Mouse (Mus musculus) liver, embryonic 14.5 days (tissue): Measurements from ENCODE around the gene Traf7. TPM values are rescaled to one million over a fixed set of nuclear protein-coding genes. Genes with fewer than 3 reads are reported as not detected.

ENCODE experiments used
- ATAC-seq: fragments of 200-750 bp; cut with Nextera tagmentation; 2 replicates; pipeline ENCODE4 v1.8.0; 2017; ENCODE audit warnings: moderate number of reproducible peaks, mild to moderate bottlenecking, moderate library complexity; ENCODE audit not compliant: insufficient read depth
- DNase-seq, 3 experiments: peaks; one replicate each; pipeline ENCODE4 v3.0.0-alpha.2; 2012 to 2013; ENCODE audit warnings: low read depth in 3 of 3, low spot score in 3 of 3
- H3K27ac ChIP-seq: fragments of 300-500 bp; sonication (generic); 2 replicates; pipeline ENCODE4 v1.5.1; 2014; ENCODE audit warnings: moderate library complexity, mild to moderate bottlenecking, control low read depth, inconsistent platforms
- H3K27me3 ChIP-seq: fragments of 300-500 bp; sonication (generic); 2 replicates; pipeline ENCODE4 v1.6.1; 2014; ENCODE audit warnings: mild to moderate bottlenecking, low read length, moderate library complexity; ENCODE audit not compliant: control insufficient read depth, insufficient read depth
- H3K36me3 ChIP-seq: fragments of 300-500 bp; sonication (generic); replicated peaks from 2 replicates; pipeline ENCODE4 v1.6.1; 2014; ENCODE audit warnings: low read depth; ENCODE audit not compliant: control insufficient read depth, insufficient read depth
- H3K4me1 ChIP-seq, 2 experiments: fragments of 200-500 bp in 1 of 2; fragments of 300-500 bp in 1 of 2; sonication (generic) in 1 of 2; replicated peaks; 2 replicates each; pipeline ENCODE4 v1.6.1; 2012 to 2014; ENCODE audit warnings: antibody characterized with exemption in 1 of 2, inconsistent platforms in 1 of 2, low read length in 1 of 2; ENCODE audit not compliant: control insufficient read depth in 2 of 2, insufficient read depth in 2 of 2
- H3K4me2 ChIP-seq: fragments of 300-500 bp; sonication (generic); 2 replicates; pipeline ENCODE4 v1.6.1; 2014; ENCODE audit warnings: low read depth, mild to moderate bottlenecking, control low read depth, moderate library complexity
- H3K4me3 ChIP-seq, 2 experiments: fragments of 200-500 bp in 1 of 2; fragments of 300-500 bp in 1 of 2; sonication (generic) in 1 of 2; 2 replicates each; pipeline ENCODE4 v1.5.1; 2012 to 2014; ENCODE audit warnings: low read depth in 2 of 2, low read length in 2 of 2, mild to moderate bottlenecking in 2 of 2, control low read depth in 1 of 2, inconsistent platforms in 1 of 2, moderate library complexity in 1 of 2; ENCODE audit not compliant: insufficient read depth in 1 of 2
- H3K9ac ChIP-seq: fragments of 300-500 bp; sonication (generic); replicated peaks from 2 replicates; pipeline ENCODE4 v1.6.1; 2014; ENCODE audit warnings: mild to moderate bottlenecking, control low read depth, moderate library complexity
- H3K9me3 ChIP-seq: fragments of 300-500 bp; sonication (generic); 2 replicates; pipeline ENCODE4 v1.6.1; 2016; ENCODE audit warnings: low read length, mixed read lengths; ENCODE audit not compliant: control insufficient read depth
- CTCF ChIP-seq: IDR thresholded peaks from 2 replicates; pipeline ENCODE4 v1.5.1; 2016; ENCODE audit warnings: antibody characterized with exemption, low read depth, control low read depth
- EP300 ChIP-seq: IDR thresholded peaks from 2 replicates; pipeline ENCODE4 v1.6.1; 2016; ENCODE audit warnings: antibody characterized with exemption, low read depth
- WGBS: fragments of 180-500 bp; shearing (Covaris S2); extraction: QIAGEN DNeasy Blood & Tissue Kit; methylation state at CpG from one replicate; pipeline ENCODE4 v1.1.7; 2014; ENCODE audit not compliant: insufficient replicate concordance; 5-methylcytosine and 5-hydroxymethylcytosine counted together
- polyA plus RNA-seq, 2 experiments: library from polyadenylated mRNA; depleted of rRNA in 1 of 2; stranded (reverse) in 1 of 2; unstranded in 1 of 2; fragments of >200 nt; fragmentation: Nextera tagmentation in 1 of 2; extraction: Ambion mirVana in 1 of 2; gene quantifications; 2 replicates each; pipeline versions ENCODE4 v1.2.1 to v1.2.3; 2012 to 2014

Gene Traf7
- polyA plus RNA-seq, 2 experiments, result 25.6 to 64.2 TPM

DNA sequence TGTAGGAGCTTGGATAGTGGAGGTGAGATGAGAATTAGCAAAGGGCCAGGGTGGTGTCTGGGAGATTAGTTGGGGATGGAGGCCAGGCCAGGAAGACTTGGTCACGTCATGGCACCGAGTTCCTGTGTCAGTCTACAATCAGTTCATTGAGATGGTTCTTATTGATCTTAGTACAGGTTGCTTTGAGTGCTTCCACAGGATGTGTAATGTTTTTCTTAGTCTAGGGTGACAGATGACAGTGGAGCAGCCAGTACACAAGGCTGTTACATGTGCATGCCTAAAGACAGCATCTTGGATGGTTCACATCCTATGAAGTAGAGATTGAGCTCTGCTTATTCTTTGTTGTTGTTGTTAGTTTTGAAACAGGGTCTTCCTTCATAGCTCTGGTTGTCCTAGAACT, 33.9 kb upstream of the Traf7 start:
- H3K4me2 ChIP-seq, result no peak overlapping the region
- no peaks in the 10 kb centered on the region for H3K9me3 ChIP-seq
- 78% methylated on average over 2 of the region's 2 CpGs for WGBS
- no peak for ATAC-seq
- H3K9ac ChIP-seq, result no peak overlapping the region
- H3K36me3 ChIP-seq, result no peaks in the 10 kb centered on the region
- peaks cover 0 to 9% of the 10 kb centered on the region in 2 experiments; a peak in 3 of 4 replicates for H3K4me1 ChIP-seq
- no peak overlapping the region for H3K27ac ChIP-seq
- no peaks in the 10 kb centered on the region for H3K27me3 ChIP-seq
- H3K4me3 ChIP-seq, result no peak overlapping the region
- DNase-seq, result no peak
- no peak for TF ChIP-seq EP300
- no peak for TF ChIP-seq CTCF

DNA sequence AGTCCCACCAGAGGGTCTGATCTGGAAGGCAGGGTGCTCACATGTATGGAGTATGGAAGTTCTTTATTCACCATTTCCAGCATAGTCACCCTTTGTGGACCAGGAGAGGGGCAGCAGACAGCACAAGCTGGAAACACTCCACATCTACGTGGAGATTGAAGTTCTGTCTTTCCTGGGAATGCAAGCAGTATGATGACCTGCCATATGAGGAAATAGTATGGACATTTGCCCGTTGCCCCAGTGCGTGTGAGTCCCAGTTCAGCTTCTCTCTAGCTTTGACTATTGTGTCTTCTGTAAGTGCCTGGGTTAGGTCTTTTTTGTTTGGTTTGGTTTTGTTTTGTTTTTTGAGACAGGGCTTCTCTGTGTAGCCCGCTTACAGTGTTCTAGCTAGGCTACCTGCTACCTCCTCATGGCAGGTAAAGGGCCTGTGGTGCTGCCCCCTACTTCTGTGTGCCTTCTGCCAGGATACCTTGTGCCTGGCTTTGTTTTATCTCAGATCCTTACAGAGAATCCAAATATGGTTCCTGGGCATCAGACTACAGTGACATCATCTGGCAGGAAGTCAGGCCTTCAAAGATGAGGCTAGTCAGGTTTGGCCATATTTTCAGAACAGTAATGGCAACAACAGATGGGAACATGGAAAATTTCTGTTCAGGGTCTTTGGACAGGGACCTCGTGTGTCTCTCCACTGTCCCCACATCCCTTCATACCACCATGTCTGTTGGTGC, 32.7 kb upstream of the Traf7 start:
- H3K4me3 ChIP-seq, result no peak overlapping the region
- no peaks in the 10 kb centered on the region for H3K27me3 ChIP-seq
- DNase-seq, result no peak
- H3K4me1 ChIP-seq, result peaks cover 0 to 10% of the 10 kb centered on the region in 2 experiments; a peak in 2 of 4 replicates
- no peak for TF ChIP-seq CTCF
- TF ChIP-seq EP300, result no peak
- no peaks in the 10 kb centered on the region for H3K36me3 ChIP-seq
- H3K9ac ChIP-seq, result no peak overlapping the region
- H3K9me3 ChIP-seq, result no peaks in the 10 kb centered on the region
- no peak overlapping the region for H3K27ac ChIP-seq
- ATAC-seq, result no peak
- no peak overlapping the region for H3K4me2 ChIP-seq
- WGBS, result 66% methylated on average over 5 of the region's 5 CpGs

GRCm38 (mm10) chr17:24559146-24559545, 31.4 kb upstream of the Traf7 start:
- no peak overlapping the region for H3K27ac ChIP-seq
- H3K9me3 ChIP-seq, result no peaks in the 10 kb centered on the region
- TF ChIP-seq EP300, result no peak
- TF ChIP-seq CTCF, result no peak
- H3K4me2 ChIP-seq, result no peak overlapping the region
- peaks cover 0 to 10% of the 10 kb centered on the region in 2 experiments; a peak in 2 of 4 replicates for H3K4me1 ChIP-seq
- H3K9ac ChIP-seq, result no peak overlapping the region
- no peaks in the 10 kb centered on the region for H3K36me3 ChIP-seq
- H3K27me3 ChIP-seq, result no peaks in the 10 kb centered on the region
- 63% methylated on average over 3 of the region's 3 CpGs for WGBS
- H3K4me3 ChIP-seq, result no peak overlapping the region
- ATAC-seq (no peak), DNase-seq (no peak)

DNA sequence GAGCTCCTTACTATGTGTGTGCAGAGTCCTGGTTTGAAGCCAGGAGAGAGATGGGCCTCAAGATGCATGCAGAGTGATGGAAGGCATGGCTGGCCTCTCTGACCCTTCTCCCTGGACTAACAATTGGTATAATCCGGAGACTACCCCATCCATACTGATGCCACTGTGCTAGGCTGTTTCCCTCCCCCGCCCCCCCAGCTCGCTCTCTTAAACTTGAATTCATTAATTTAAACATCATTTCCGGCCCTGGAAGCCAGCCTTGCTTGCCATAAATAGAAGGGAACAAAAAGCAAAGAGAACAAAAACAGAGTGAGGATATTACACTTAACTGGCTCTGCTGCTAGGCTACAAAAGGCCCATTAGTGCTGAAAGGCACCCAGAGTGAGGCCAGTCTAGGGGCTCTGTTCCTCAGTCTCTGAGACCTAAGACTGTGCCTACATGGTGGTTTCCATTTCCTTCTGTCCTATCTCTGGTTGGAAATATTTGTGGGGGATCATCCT, 30.9 kb upstream of the Traf7 start:
- Histone ChIP-seq H3K9me3 (no peaks in the 10 kb centered on the region), H3K4me3 (no peak overlapping the region), H3K9ac (no peak overlapping the region), H3K4me2 (no peak overlapping the region), H3K36me3 (no peaks in the 10 kb centered on the region), H3K4me1 (peaks cover 0 to 10% of the 10 kb centered on the region in 2 experiments; a peak in 2 of 4 replicates), H3K27ac (no peak overlapping the region), H3K27me3 (no peaks in the 10 kb centered on the region)
- TF ChIP-seq EP300 (no peak), CTCF (no peak)
- no peak for DNase-seq
- ATAC-seq, result no peak
- WGBS, result 48% methylated on average over 4 of the region's 4 CpGs

DNA sequence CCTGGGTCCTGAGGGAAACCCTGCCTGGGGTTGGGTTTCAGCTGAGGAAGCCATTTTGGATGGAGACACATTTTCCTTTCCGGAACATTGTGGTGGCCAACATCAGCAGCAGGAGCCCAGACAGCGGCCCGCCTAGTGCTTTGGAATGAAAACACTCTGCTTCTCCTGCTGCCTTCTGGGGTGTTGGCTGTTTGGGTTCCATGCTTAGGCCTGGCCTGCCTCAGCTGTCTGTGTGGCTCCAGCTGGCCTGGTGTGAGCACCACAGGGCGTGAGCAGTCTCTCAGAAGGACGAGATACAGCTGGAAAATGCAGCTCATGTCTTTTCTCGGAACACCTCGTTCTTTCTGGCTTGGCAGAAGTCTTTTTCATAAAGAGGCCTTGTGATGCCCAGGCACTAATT, 29.4 kb upstream of the Traf7 start:
- TF ChIP-seq EP300 (no peak), CTCF (no peak)
- H3K36me3 ChIP-seq, result no peaks in the 10 kb centered on the region
- H3K27ac ChIP-seq, result no peak overlapping the region
- H3K4me1 ChIP-seq, result peaks cover 0 to 10% of the 10 kb centered on the region in 2 experiments; a peak in 2 of 4 replicates
- H3K4me3 ChIP-seq, result no peak overlapping the region
- H3K9me3 ChIP-seq, result no peaks in the 10 kb centered on the region
- H3K9ac ChIP-seq, result no peak overlapping the region
- H3K27me3 ChIP-seq, result no peaks in the 10 kb centered on the region
- no peak overlapping the region for H3K4me2 ChIP-seq
- ATAC-seq (no peak), DNase-seq (no peak)
- 80% methylated on average over 7 of the region's 7 CpGs for WGBS
